Comparison of ENCODE assay signal across 12 mouse cellular contexts in the genomic region with DNA sequence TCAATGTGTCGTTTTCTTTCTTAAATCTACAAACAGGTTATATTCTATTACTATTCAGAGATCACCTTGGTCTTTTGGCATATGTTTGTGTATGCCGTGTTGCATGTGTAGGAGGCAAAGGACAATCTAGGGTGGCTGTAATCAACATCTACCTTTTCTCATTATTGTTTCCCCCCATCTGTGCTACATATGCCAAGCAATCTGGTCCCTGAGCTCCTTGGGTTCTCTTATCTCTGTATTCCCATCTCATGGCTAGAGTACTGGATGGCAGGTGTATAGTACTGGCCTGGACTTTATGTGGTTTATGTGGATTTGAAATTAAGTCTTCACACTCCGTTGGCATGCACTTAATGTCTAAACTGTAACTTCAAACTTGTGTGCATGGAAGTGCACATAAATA.
"Had no signal": no experiment of that assay in that cellular context is flagged by ENCODE, and none has a peak within 500 bp of the region (broad histone marks: within the 10 kb centered on the region; RNA-seq: fewer than 3 reads in every experiment).

No protein-coding gene starts in this region.

- ATAC-seq: liver, embryonic 12.5 days had no signal

- DNase-seq: kidney, postnatal 14 days; kidney, postnatal 4 days; left cerebral cortex, postnatal 4 days; lung, adult 18-20 months; lung, postnatal 14 days; lung, postnatal 4 days; midbrain, embryonic 14.5 days; right cerebral cortex, adult 18-20 months; right cerebral cortex, postnatal 14 days; right cerebral cortex, postnatal 4 days; thymus, postnatal 25 days had no signal
